Mouse (Mus musculus) lung, embryonic 15.5 days (tissue): ENCODE results near the gene Esyt1. TPM values are rescaled to one million over a fixed set of nuclear protein-coding genes. Genes with fewer than 3 reads are reported as not detected.
"Not testable (repeated sequence)": the region's sequence is repeated elsewhere in the genome, so short reads cannot be mapped to it uniquely, and the experiment has no call there.

Experiments
- ATAC-seq: fragments of 200-750 bp; cut with Nextera tagmentation; 2 replicates; pipeline ENCODE4 v1.8.0; 2017; ENCODE audit warnings: moderate number of reproducible peaks, borderline replicate concordance; ENCODE audit not compliant: low FRiP score, low TSS enrichment; ENCODE audit errors: extremely low read depth
- H3K27ac ChIP-seq: fragments of 300-500 bp; sonication (generic); 2 replicates; pipeline ENCODE4 v1.5.1; 2015; ENCODE audit warnings: moderate library complexity, mild to moderate bottlenecking, inconsistent platforms
- H3K27me3 ChIP-seq: fragments of 300-500 bp; sonication (generic); 2 replicates; pipeline ENCODE4 v1.6.1; 2015; ENCODE audit warnings: inconsistent platforms
- H3K36me3 ChIP-seq: fragments of 300-500 bp; sonication (generic); 2 replicates; pipeline ENCODE4 v1.6.1; 2015; ENCODE audit warnings: inconsistent platforms
- H3K4me1 ChIP-seq: fragments of 300-500 bp; sonication (generic); 2 replicates; pipeline ENCODE4 v1.6.1; 2015; ENCODE audit warnings: inconsistent platforms
- H3K4me2 ChIP-seq: fragments of 300-500 bp; sonication (generic); 2 replicates; pipeline ENCODE4 v1.6.1; 2015; ENCODE audit warnings: inconsistent platforms, mild to moderate bottlenecking, moderate library complexity
- H3K4me3 ChIP-seq: fragments of 300-500 bp; sonication (generic); 2 replicates; pipeline ENCODE4 v1.5.1; 2015; ENCODE audit warnings: mild to moderate bottlenecking, inconsistent platforms
- H3K9ac ChIP-seq: fragments of 300-500 bp; sonication (generic); 2 replicates; pipeline ENCODE4 v1.6.1; 2015; ENCODE audit warnings: inconsistent platforms
- H3K9me3 ChIP-seq: fragments of 300-500 bp; sonication (generic); 2 replicates; pipeline ENCODE4 v1.6.1; 2016; ENCODE audit warnings: inconsistent platforms
- WGBS: fragments of 180-500 bp; shearing (Covaris S2); methylation state at CpG from one replicate; pipeline ENCODE4 v1.1.7; 2015; 5-methylcytosine and 5-hydroxymethylcytosine counted together
- polyA plus RNA-seq: library from polyadenylated mRNA; unstranded; fragments of >200 nt; fragmentation: Nextera tagmentation; extraction: Ambion mirVana; gene quantifications from 2 replicates; pipeline ENCODE4 v1.2.1, GENCODE M21; 2015

Esyt1 gene
- polyA plus RNA-seq, 1 experiment from 2014 or later: 31.5 TPM

- H3K4me1 ChIP-seq: peaks cover 32% of the 10 kb centered on the region
- H3K9ac ChIP-seq: peak overlapping the region; percentile 84
- H3K36me3 ChIP-seq: peaks cover 36% of the 10 kb centered on the region
- ATAC-seq: peak; percentile 73
- H3K27me3 ChIP-seq: no peaks in the 10 kb centered on the region
- 11% methylated on average over 12 of the region's 12 CpGs for WGBS
- peak overlapping the region; percentile 77 for H3K4me2 ChIP-seq
- no peaks in the 10 kb centered on the region for H3K9me3 ChIP-seq
- peak overlapping the region; percentile 99 for H3K27ac ChIP-seq
- H3K4me3 ChIP-seq: peak overlapping the region; percentile 83
Observed at GRCm38 (mm10) chr10:128492633-128493311, 32.9 kb downstream of the Esyt1 start.

GRCm38 (mm10) chr10:128492051-128492450 is 33.6 kb downstream of the Esyt1 start:
- Histone ChIP-seq H3K9ac (peak overlapping the region; percentile 84), H3K36me3 (peaks cover 43% of the 10 kb centered on the region), H3K4me2 (peak overlapping the region; percentile 77), H3K4me3 (peak overlapping the region; percentile 83), H3K27ac (peak overlapping the region; percentile 99), H3K4me1 (peaks cover 32% of the 10 kb centered on the region)
- not testable (repeated sequence) for H3K27me3 ChIP-seq, ATAC-seq, H3K9me3 ChIP-seq
- 35% methylated on average over 8 of the region's 8 CpGs for WGBS

GRCm38 (mm10) chr10:128491495-128491894 is 34.2 kb downstream of the Esyt1 start:
- Histone ChIP-seq H3K4me2 (peak overlapping the region; percentile 77), H3K4me3 (peak overlapping the region; percentile 83), H3K4me1 (peaks cover 32% of the 10 kb centered on the region), H3K27ac (peak overlapping the region; percentile 73), H3K36me3 (peaks cover 47% of the 10 kb centered on the region), H3K9me3 (no peaks in the 10 kb centered on the region), H3K27me3 (no peaks in the 10 kb centered on the region), H3K9ac (peak overlapping the region; percentile 34)
- WGBS: 31% methylated on average over 6 of the region's 6 CpGs
- no peak for ATAC-seq

GRCm38 (mm10) chr10:128490912-128491311 is 34.8 kb downstream of the Esyt1 start:
- Histone ChIP-seq H3K27me3 (no peaks in the 10 kb centered on the region), H3K4me3 (peak overlapping the region; percentile 83), H3K27ac (peak overlapping the region; percentile 73), H3K36me3 (peaks cover 52% of the 10 kb centered on the region), H3K9ac (no peak overlapping the region), H3K4me2 (peak overlapping the region; percentile 77), H3K4me1 (peaks cover 32% of the 10 kb centered on the region), H3K9me3 (no peaks in the 10 kb centered on the region)
- ATAC-seq: no peak
- 47% methylated on average over 5 of the region's 5 CpGs for WGBS

- no peak overlapping the region for H3K4me2 ChIP-seq
- no peak overlapping the region for H3K4me3 ChIP-seq
- peaks cover 59% of the 10 kb centered on the region for H3K36me3 ChIP-seq
- ATAC-seq: no peak
- H3K9ac ChIP-seq: no peak overlapping the region
- 39% methylated on average over 5 of the region's 5 CpGs for WGBS
- H3K4me1 ChIP-seq: peaks cover 29% of the 10 kb centered on the region
- H3K27me3 ChIP-seq: no peaks in the 10 kb centered on the region
- H3K27ac ChIP-seq: peak overlapping the region; percentile 73
- H3K9me3 ChIP-seq: no peaks in the 10 kb centered on the region
Observed at GRCm38 (mm10) chr10:128490232-128490631, 35.4 kb downstream of the Esyt1 start.

GRCm38 (mm10) chr10:128489785-128490184 is 35.9 kb downstream of the Esyt1 start:
- WGBS: 37% methylated on average over 4 of the region's 4 CpGs
- H3K36me3 ChIP-seq: peaks cover 62% of the 10 kb centered on the region
- no peak overlapping the region for H3K4me2 ChIP-seq
- H3K27me3 ChIP-seq: no peaks in the 10 kb centered on the region
- no peak for ATAC-seq
- no peak overlapping the region for H3K4me3 ChIP-seq
- H3K9me3 ChIP-seq: no peaks in the 10 kb centered on the region
- peaks cover 25% of the 10 kb centered on the region for H3K4me1 ChIP-seq
- no peak overlapping the region for H3K9ac ChIP-seq
- H3K27ac ChIP-seq: peak overlapping the region; percentile 73; the same call in 1 of the 2 replicates

- H3K4me3 ChIP-seq: no peak overlapping the region
- no peak overlapping the region for H3K4me2 ChIP-seq
- H3K27me3 ChIP-seq: no peaks in the 10 kb centered on the region
- ATAC-seq: no peak
- 55% methylated on average over 5 of the region's 5 CpGs for WGBS
- peaks cover 21% of the 10 kb centered on the region for H3K4me1 ChIP-seq
- no peak overlapping the region for H3K9ac ChIP-seq
- peaks cover 66% of the 10 kb centered on the region for H3K36me3 ChIP-seq
- no peaks in the 10 kb centered on the region for H3K9me3 ChIP-seq
- no peak overlapping the region for H3K27ac ChIP-seq
Observed at GRCm38 (mm10) chr10:128489380-128489779, 36.3 kb downstream of the Esyt1 start.

GRCm38 (mm10) chr10:128488776-128489175 is 36.9 kb downstream of the Esyt1 start:
- Histone ChIP-seq H3K27me3 (no peaks in the 10 kb centered on the region), H3K27ac (no peak overlapping the region), H3K36me3 (peaks cover 72% of the 10 kb centered on the region), H3K4me1 (peaks cover 21% of the 10 kb centered on the region), H3K4me2 (no peak overlapping the region), H3K9ac (no peak overlapping the region), H3K4me3 (no peak overlapping the region), H3K9me3 (no peaks in the 10 kb centered on the region)
- WGBS: 71% methylated on average over 4 of the region's 4 CpGs
- no peak for ATAC-seq

GRCm38 (mm10) chr10:128487861-128488712 is 37.6 kb downstream of the Esyt1 start:
- Histone ChIP-seq H3K27ac (no peak overlapping the region), H3K4me3 (no peak overlapping the region), H3K4me1 (peaks cover 21% of the 10 kb centered on the region), H3K9me3 (no peaks in the 10 kb centered on the region), H3K4me2 (no peak overlapping the region), H3K27me3 (no peaks in the 10 kb centered on the region), H3K36me3 (peaks cover 79% of the 10 kb centered on the region), H3K9ac (no peak overlapping the region)
- 85% methylated on average over 22 of the region's 22 CpGs for WGBS
- no peak for ATAC-seq

- no peak overlapping the region for H3K4me3 ChIP-seq
- H3K4me2 ChIP-seq: no peak overlapping the region
- 85% methylated on average over 7 of the region's 7 CpGs for WGBS
- no peaks in the 10 kb centered on the region for H3K9me3 ChIP-seq
- peaks cover 95% of the 10 kb centered on the region for H3K36me3 ChIP-seq
- H3K27me3 ChIP-seq: no peaks in the 10 kb centered on the region
- no peak overlapping the region for H3K27ac ChIP-seq
- ATAC-seq: no peak
- H3K9ac ChIP-seq: no peak overlapping the region
- H3K4me1 ChIP-seq: peaks cover 9% of the 10 kb centered on the region
Observed at GRCm38 (mm10) chr10:128486370-128486769, 39.3 kb downstream of the Esyt1 start.

- Histone ChIP-seq H3K27ac (no peak overlapping the region), H3K36me3 (peaks cover 87% of the 10 kb centered on the region), H3K4me3 (no peak overlapping the region), H3K9me3 (no peaks in the 10 kb centered on the region), H3K9ac (no peak overlapping the region), H3K4me1 (no peaks in the 10 kb centered on the region), H3K27me3 (no peaks in the 10 kb centered on the region), H3K4me2 (no peak overlapping the region)
- 86% methylated on average over 11 of the region's 12 CpGs for WGBS
- no peak for ATAC-seq
Observed at GRCm38 (mm10) chr10:128474366-128474765, 51.3 kb downstream of the Esyt1 start.

GRCm38 (mm10) chr10:128460270-128460630 is 65.4 kb downstream of the Esyt1 start:
- Histone ChIP-seq H3K9me3 (no peaks in the 10 kb centered on the region), H3K9ac (peak overlapping the region; percentile 96), H3K4me1 (peaks cover 14% of the 10 kb centered on the region), H3K27ac (peak overlapping the region; percentile 97), H3K27me3 (no peaks in the 10 kb centered on the region), H3K36me3 (peaks cover 37% of the 10 kb centered on the region), H3K4me2 (peak overlapping the region; percentile 62), H3K4me3 (peak overlapping the region; percentile 78)
- ATAC-seq: no peak
- WGBS: 4% methylated on average over 5 of the region's 5 CpGs
